Mouse (Mus musculus) thymus, adult 2 months (tissue): ENCODE measurements at regions not wholly inside any gene's neighbourhood (a gene's known extent, or its start where the extent isn't known, plus 50 kb on each side); places are given as distances from the start of the nearest gene placed in this dataset.

ENCODE experiments used
- CTCF ChIP-seq: fragments of 200-500 bp; IDR thresholded peaks from 2 replicates; pipeline ENCODE4 v1.5.1; 2012; ENCODE audit warnings: mild to moderate bottlenecking, control low read depth, low read length, moderate library complexity, borderline replicate concordance; ENCODE audit not compliant: control insufficient read depth, poor library complexity, insufficient read depth; ENCODE audit errors: extremely low read depth
- POLR2A ChIP-seq: fragments of 200-500 bp; IDR thresholded peaks from 2 replicates; pipeline ENCODE4 v1.6.1; 2012; ENCODE audit warnings: mild to moderate bottlenecking, low read length, control low read depth, moderate library complexity; ENCODE audit not compliant: control insufficient read depth, poor library complexity, insufficient read depth; ENCODE audit errors: extremely low read depth

DNA sequence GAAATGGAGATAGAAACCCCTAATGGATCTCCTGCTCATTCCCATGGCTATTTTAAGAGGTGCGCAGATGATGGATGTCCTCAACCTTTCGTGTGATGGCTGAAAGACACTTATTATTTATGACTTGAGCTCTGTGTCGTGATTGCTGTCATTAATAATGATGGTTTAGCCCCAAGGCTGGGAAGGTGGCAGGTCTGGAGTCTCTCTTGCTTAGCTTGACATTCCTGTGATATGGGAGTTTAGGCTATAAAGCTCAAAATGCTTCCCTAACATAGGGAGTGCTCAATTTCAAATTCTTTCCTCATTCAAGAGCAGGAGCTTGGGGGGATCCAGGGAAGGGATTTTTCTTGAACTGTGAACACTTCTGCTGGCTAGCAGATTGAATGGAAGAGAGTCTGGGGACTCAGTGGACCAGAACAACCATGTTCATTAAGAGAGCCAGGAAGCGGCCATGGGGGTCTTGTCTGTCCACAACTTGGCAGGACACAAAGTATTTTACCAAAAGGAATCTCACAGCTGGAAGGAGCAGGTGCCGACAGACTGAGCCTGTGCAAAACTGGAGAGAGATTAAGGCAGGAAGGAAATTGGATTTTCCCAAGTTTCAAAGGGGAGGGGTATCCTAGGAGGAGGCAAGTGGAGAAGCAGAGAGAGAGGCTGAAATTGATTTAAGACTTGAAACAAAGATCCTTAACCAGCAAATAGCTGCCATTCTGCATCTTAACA, 359.5 kb downstream of the Tns1 start:
- no peak for TF ChIP-seq POLR2A
- TF ChIP-seq CTCF: no peak
